Mouse (Mus musculus): Measurements from ENCODE around the gene Ltbp1.

The Ltbp1 gene

GRCm38 (mm10) chr17:75284876-75285708, 279.7 kb downstream of the Ltbp1 start:
- no peak for DNase-seq (ENCODE audit: low spot score in 2 of 2)

- no peak for DNase-seq (ENCODE audit: low spot score in 2 of 2)
Measured at GRCm38 (mm10) chr17:75292986-75293385, 287.6 kb downstream of the Ltbp1 start.

- DNase-seq (ENCODE audit: low spot score in 2 of 2) = no peak
Measured at GRCm38 (mm10) chr17:75293725-75294124, 288.4 kb downstream of the Ltbp1 start.

GRCm38 (mm10) chr17:75300908-75301307, 295.5 kb downstream of the Ltbp1 start:
- no peak for DNase-seq (ENCODE audit: low spot score in 2 of 2)

DNA sequence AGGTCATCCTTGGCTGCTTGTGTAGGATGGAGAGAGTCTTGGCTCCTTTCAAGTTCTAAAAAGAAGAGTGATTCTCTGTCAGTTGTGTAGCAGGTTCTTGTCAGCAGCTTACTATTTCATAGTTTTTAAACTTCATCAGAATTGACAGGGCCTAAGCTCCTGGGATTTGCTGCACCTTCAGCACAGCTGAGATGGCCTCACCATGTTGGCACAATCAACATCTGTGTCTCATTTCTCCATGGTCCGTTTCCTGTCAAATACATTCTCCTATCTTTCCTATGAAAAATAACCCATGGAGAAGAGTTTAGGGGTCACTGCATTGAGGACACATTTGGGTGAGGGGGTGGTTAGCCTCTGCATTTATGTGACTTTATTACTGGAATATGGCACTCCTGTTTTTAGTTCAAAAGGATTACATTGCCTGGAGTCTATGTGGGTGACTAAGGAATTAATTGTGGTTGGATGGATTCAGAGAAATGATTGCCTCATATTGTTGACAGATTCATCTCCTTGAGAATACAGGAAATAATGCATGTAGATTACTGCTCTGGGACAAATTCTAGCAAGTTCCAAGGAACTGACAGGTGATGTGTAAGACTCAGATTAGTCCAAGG, 299.5 kb downstream of the Ltbp1 start:
- DNase-seq (ENCODE audit: low spot score in 2 of 2) = no peak

- no peak for DNase-seq (ENCODE audit: low spot score in 2 of 2)
Measured at GRCm38 (mm10) chr17:75305714-75306113, 300.3 kb downstream of the Ltbp1 start.

DNA sequence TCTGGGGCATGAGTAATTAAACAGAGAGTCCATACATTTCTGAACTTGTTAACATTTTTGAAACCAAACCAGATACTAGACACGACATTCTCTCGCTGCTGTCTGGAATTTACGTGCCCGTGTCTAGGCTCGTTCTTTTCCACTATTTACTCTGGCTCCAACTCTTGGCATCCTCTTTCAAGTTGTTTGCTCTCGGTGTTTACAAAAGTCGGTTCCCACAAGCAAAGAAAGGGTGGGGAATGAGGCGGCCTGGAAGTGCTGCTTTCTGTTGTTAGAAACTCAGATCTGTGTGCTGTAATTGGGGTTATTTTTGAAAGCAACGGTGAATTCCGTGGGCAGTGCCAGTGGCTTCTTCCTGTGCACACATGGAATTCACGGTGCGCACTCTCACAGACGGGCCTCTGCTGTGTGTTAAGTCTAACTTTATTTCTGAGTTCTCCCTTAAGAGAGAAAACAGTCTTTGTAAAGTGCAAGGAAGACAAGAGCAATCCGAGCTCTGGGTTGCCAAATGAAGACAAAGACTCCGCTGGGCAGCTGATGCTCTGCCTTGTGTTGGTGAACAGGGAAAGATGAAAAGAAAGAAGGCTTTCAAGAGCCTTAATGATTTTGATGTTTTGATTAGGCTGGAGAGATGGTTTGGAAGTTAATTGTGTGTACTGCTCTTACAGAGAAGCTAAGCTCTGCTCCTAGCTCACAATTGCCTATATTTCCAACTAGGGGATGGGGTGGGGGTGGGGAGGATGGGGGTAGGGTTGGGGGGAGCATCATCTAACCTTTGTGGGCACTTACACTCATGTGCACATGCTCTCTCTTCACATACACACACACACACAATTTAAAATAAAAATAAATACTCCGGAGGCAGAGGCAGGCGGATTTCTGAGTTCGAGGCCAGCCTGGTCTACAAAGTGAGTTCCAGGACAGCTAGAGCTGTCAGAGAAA, 302.0 kb downstream of the Ltbp1 start:
- DNase-seq (ENCODE audit: low spot score in 2 of 2) = no peak

DNA sequence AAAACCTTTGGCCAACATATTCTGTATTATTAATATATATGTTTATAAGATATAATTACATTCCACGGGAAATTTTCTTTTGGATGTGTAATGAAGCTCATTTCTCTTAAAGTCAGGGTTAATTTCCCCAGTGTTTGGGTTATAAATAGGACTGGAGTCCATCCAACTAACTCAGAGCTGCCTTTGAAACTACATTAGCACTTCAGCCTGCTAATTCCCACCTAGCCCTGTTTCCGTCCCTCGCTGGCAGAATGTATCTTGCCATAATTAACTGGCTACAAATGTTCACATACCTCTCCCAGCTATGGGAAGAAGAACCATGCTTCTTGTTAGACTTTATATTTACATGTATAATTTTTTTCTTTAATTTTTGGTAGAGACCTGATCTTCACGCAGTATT, 311.7 kb downstream of the Ltbp1 start:
- no peak for DNase-seq (ENCODE audit: low spot score in 2 of 2)

- DNase-seq (ENCODE audit: low spot score in 2 of 2) = no peak
Measured at GRCm38 (mm10) chr17:75323229-75323628, 317.9 kb downstream of the Ltbp1 start.

GRCm38 (mm10) chr17:75323766-75324165, 318.4 kb downstream of the Ltbp1 start:
- DNase-seq (ENCODE audit: low spot score in 2 of 2) = no peak

DNA sequence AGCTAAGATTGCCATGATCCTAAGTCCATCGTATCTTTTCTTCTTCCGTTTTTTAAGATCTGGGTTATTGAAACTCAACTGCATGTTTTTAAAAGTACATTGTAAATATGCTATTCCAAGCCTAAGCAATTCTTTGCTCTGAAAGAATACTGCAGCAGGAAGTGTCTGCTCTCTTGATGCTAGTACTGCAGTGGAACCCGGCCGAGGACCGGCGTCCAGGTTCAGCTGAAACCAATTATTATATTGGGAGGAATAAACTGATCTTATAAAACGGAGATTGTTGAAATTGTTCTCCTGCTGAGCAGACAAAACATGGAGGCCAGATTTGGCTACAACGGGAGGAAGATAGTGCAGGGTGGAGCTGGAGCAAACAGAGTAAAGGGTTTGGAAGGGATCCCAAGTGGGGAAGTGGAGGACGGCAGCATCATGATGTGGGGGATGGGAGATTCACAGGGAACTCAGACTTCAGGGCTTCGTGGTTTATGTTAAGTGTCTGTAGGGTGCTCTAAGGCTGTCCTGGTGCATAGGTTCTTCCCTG, 322.8 kb downstream of the Ltbp1 start:
- no peak for DNase-seq (ENCODE audit: low spot score in 2 of 2)

- no peak for DNase-seq (ENCODE audit: low spot score in 2 of 2)
Measured at GRCm38 (mm10) chr17:75330366-75330765, 325.0 kb downstream of the Ltbp1 start.

DNA sequence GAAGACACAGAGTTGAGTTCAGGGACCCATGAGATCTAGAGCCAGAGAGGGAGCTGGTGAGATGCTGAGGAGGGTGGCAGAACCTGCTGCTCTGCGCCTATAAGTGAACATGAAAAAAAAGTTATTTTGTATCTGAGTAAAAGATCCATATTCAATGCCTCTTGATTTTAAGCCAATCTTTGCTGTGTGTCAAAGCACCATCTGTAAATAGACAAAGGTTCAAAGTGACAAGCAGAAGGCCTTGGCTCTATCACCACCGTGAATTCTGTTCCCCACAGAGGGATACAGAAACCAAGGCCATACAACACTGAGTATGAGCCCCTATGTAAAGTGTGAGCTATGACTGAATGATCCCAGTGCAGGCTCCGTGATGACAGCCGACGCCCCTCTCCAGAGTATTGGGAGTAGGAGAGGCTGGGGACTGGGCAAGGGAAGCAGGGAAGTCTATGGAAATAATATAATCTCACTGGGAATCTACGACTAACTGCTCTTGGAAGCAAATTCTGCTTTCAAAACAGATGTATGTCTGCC, 326.1 kb downstream of the Ltbp1 start:
- no peak for DNase-seq (ENCODE audit: low spot score in 2 of 2)

DNA sequence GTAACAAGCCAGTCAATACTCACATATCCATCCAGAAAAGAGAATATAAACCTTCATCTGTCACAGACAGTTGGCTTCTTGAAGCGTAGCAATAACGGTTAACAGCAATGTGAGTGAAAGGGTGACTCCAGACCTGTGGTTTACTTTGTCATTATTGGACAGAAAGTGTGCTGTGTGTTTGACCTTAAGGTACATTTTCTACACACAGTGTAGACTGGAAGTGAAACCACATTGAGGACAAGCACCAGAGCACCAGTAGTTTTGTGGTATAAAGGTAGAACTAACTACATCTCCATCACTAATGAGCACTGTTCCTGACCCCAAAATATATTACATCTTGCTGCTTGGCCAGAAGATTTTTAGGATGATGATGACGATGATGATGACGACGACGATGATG, 326.9 kb downstream of the Ltbp1 start:
- no peak for DNase-seq (ENCODE audit: low spot score in 2 of 2)

DNA sequence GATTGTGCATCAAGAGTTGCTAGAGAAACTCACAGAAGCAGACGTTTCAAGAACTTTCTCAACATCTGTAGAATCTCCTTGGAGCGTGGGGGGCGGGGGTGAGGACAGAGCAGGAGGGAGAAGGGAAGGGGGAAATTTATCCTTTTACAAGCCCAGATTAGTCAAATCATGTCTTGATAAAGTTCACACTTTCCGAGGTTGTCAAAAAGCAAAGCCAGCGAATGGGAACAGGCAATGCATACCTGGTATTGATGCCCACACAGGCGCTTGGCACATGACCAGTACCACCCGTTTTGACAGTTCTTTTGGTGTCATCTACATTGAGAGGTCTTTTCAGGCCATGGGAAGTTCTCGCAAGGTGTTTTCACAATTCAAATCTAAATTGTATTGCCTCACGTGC, 327.6 kb downstream of the Ltbp1 start:
- no peak for DNase-seq (ENCODE audit: low spot score in 2 of 2)

DNA sequence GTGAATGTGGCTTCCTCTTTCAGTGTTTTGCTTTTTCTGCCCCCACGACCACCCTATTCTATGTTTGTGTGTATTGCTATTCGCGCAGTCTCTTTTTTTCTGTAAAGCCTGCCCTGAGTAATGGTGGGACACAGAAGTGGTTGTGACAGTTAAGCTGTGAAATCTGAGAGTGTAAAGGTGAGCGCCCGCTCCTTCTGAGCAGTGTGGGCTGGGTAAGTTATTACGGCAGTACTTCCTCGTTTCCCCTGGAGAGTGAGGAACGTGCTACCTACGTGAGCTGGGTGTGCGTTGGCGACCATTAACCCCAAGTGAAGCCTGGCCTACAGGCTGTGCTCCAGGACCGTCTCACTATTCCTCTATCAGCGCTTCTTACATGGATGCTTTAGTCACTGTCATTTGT, 328.4 kb downstream of the Ltbp1 start:
- no peak for DNase-seq (ENCODE audit: low spot score in 2 of 2)

DNA sequence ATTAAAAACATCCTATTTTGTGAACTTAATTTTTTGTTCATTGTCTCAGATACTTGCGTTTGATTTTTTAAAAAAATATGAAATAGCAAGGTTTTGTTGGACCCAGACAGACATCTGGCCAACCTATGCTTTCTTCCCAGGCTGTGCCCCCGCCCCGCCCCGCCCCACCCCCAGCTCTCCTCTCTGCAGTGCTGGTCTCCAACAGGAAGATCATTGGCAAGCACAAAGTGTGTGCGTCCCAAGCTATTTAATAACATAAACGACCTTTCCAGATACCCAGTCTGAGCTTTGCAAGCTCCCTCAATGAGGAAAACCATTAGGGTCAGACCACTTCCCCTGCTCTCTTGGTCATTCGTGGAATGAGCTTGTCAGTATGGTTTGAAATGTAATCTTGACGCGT, 330.3 kb downstream of the Ltbp1 start:
- no peak for DNase-seq (ENCODE audit: low spot score in 2 of 2)

DNA sequence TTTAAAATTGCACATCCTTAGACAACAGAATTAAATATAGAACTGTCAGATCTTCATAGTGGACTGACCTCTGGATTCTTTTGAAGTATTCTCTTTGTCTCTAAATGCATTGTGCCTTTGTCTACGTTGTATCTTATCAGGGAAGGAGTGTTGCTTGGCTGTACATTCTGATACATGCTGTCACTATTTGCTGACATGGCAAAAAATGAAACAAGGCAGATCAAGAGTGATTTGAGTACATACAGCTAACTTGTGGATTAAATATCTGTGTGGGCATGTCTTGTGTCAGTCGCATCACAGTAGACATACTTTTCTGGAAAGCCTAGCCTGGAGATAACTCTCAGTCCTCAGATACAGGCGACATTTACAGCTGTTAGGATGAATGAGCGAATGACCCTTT, 335.9 kb downstream of the Ltbp1 start:
- DNase-seq (ENCODE audit: low spot score in 2 of 2) = no peak

DNA sequence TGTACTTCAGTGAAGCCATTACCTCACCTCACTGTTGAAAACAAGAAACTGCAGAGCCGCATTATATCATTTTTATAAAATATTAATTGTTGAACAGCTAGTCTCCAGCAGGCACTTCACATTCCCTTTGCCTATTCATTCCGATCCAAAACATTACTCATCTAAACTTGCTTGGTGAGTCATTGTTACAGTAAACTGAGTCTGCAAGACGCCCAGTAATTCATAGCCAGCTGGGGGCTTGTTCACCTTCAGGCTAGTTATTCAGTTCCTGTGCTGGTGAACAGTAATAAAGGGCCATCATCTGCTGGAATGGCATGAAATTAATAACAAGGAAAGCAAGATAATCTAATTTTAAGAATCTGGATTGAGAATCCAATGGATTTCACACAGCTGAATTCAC, 339.7 kb downstream of the Ltbp1 start:
- DNase-seq (ENCODE audit: low spot score in 2 of 2) = no peak

DNA sequence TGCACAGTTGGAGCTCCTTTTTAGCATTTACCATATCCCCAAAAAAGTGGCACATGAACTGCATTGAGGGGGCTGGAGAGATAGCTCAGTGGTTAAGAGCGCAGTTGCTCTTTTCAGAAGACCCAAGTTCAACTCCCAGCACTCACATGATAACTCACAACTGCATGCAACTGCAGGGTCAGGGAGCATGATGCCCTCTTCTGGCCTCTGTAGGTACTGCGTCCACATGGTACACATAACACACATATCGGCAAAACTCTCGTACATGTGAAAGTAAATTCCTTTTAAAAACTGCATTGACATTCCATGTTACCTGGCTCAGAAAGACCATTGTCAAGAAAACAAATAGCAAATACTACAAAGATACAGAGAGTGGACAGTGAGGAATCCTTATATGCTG, 342.0 kb downstream of the Ltbp1 start:
- no peak for DNase-seq (ENCODE audit: low spot score in 2 of 2)

DNA sequence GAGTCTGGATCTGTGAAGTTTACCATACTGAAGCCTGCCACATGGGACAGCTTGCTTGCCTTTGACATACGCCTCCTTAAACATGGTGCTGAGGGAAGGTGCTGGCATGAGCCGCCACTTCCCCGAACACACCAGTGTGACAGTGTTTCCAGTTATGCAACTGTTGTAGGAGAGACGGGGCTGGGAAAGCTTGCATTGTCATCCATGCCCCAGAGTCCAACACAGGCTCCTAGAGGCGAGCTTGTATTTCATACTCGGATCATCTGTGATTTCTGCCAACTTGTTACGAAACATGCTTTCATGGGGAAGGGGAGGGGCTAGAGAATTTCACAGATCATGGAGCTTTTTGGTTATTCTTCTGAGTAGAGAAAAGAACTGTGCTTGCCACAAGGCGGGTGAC, 343.7 kb downstream of the Ltbp1 start:
- DNase-seq (ENCODE audit: low spot score in 2 of 2) = peak; percentile 33 to 41

GRCm38 (mm10) chr17:75349602-75350001, 344.2 kb downstream of the Ltbp1 start:
- no peak for DNase-seq (ENCODE audit: low spot score in 2 of 2)

All from right cerebral cortex, postnatal 36 days (tissue).